Mouse (Mus musculus): ENCODE results near the gene Duox1. TPM values are rescaled to one million over a fixed set of nuclear protein-coding genes. Genes with fewer than 3 reads are reported as not detected.
"Not testable (repeated sequence)": the region's sequence is repeated elsewhere in the genome, so short reads cannot be mapped to it uniquely, and the experiment has no call there.

The Duox1 gene
- polyA plus RNA-seq, 1 experiment, result 0.16 TPM

DNA sequence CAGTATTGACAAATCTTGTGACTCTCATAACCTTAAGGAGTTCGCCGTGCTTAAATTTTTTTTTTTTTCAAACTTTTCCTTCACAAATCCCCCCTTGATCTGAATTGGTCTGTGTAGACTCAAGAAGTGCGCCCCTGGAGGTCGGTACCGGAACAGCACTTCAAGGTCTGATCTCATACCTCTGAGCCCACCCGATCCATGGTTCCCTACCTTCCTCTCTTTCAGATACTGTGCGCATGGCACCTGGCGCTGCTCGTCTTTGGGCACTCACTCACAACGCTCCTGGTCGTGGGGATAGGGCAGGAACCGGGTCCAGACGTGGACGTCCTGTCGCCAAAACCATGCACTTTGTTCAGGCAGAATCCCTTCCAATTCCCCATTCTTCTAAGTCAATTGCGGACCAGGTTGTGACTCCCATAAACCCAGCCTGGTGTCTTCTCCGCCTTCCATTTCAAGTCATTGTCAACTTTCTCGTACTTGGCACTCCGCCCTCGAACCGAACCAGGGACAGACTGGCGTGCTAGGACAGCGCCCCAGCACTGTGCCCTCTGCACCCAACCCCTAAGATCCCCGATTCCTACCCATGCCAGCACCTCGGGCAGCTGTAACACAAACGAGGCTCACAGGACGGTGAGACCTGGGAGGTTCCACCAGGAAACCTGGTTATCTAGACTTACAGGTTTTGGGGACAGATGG, 2.6 kb upstream of the Duox1 start:
- Histone ChIP-seq H3K4me3 (ENCODE audit: low read depth, low read length) (peak overlapping the region; percentile 57), H3K27me3 (ENCODE audit: control insufficient read depth, insufficient read depth, low read length) (peaks cover 5% of the 10 kb centered on the region; the same call in 1 of the 2 replicates), H3K4me1 (ENCODE audit: control insufficient read depth, insufficient read depth, insufficient read length, low read length) (peaks cover 7% of the 10 kb centered on the region), H3K36me3 (ENCODE audit: control insufficient read depth, insufficient read depth, low read length) (no peaks in the 10 kb centered on the region), H3K27ac (ENCODE audit: insufficient read depth, low read depth, low read length) (no peak overlapping the region)
- peak; percentile 5; the same call in 1 of the 2 replicates for TF ChIP-seq POLR2A (IDR thresholded peaks at IDR 0.05; ENCODE audit: low read depth, low read length)
- TF ChIP-seq CTCF (IDR thresholded peaks at IDR 0.05; ENCODE audit: extremely low read depth, insufficient read length, insufficient replicate concordance, low read depth, low read length), result peak; percentile 75; the same call in 1 of the 2 replicates
- WGBS, result 1% methylated on average over 27 of the region's 27 CpGs

- Histone ChIP-seq H3K27ac (ENCODE audit: insufficient read depth, low read depth, low read length) (no peak within 1 kb of the TSS), H3K27me3 (ENCODE audit: control insufficient read depth, insufficient read depth, low read length) (peaks cover 5% of the 10 kb centered on the region; the same call in 1 of the 2 replicates), H3K4me3 (ENCODE audit: low read depth, low read length) (peak within 1 kb of the TSS; percentile 57), H3K4me1 (ENCODE audit: control insufficient read depth, insufficient read depth, insufficient read length, low read length) (peaks cover 7% of the 10 kb centered on the region), H3K36me3 (ENCODE audit: control insufficient read depth, insufficient read depth, low read length) (no peaks in the 10 kb centered on the region)
- TF ChIP-seq POLR2A (IDR thresholded peaks at IDR 0.05; ENCODE audit: low read depth, low read length) (no peak), CTCF (IDR thresholded peaks at IDR 0.05; ENCODE audit: extremely low read depth, insufficient read length, insufficient replicate concordance, low read depth, low read length) (no peak)
- 6% methylated on average over 24 of the region's 24 CpGs for WGBS
Measured at GRCm38 (mm10) chr2:122313536-122313935, 1.9 kb upstream of the Duox1 start, which contains the start of gene Duoxa1. Duoxa1 (minus strand) TSS chr2:122313730.

DNA sequence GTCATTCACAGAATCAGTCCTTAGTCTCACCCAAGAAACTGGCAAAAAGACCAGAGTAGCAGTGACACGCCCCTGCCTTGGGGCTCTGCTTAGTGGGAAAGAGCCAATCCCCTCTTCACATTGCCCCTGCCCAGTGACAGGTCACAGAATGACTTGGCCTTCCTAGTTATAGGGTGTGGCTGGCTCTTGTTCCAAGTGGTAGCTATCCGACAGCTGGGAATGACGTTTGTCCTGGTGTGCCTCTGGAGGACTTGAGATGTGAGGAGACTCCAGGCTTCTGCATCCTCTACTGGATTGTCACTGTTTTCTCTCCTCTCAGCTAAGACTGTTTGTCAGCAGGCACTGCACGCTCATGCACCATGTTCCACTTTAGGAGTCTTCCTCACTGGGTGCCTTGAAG, 1.9 kb downstream of the Duox1 start:
- Histone ChIP-seq H3K4me3 (ENCODE audit: low read depth, low read length) (no peak overlapping the region), H3K4me1 (ENCODE audit: control insufficient read depth, insufficient read depth, insufficient read length, low read length) (peaks cover 7% of the 10 kb centered on the region), H3K27ac (ENCODE audit: insufficient read depth, low read depth, low read length) (no peak overlapping the region), H3K27me3 (ENCODE audit: control insufficient read depth, insufficient read depth, low read length) (peaks cover 5% of the 10 kb centered on the region; the same call in 1 of the 2 replicates), H3K36me3 (ENCODE audit: control insufficient read depth, insufficient read depth, low read length) (no peaks in the 10 kb centered on the region)
- 42% methylated on average over 4 of the region's 4 CpGs for WGBS
- no peak for TF ChIP-seq CTCF (IDR thresholded peaks at IDR 0.05; ENCODE audit: extremely low read depth, insufficient read length, insufficient replicate concordance, low read depth, low read length)
- no peak for TF ChIP-seq POLR2A (IDR thresholded peaks at IDR 0.05; ENCODE audit: low read depth, low read length)

DNA sequence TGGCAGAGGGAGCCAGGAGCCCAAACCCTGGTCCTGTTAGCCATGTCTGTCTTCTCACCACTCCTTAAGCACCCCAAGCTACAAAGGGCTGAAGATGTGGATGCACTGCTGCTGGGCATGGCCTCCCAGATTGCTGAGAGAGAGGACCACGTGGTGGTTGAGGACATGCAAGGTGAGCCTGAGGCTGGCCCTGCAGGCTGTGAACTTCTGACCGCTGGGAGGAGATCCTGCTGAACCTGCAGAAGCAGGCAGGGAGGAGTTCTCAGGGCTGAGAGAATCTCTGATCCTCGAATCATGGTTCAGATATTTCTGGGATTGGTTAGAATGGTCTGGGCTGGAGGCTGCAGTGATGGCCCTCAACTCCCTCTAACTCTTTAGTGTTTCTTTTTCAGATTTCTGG, 8.5 kb downstream of the Duox1 start:
- WGBS, result 64% methylated on average over 3 of the region's 3 CpGs
- Histone ChIP-seq H3K4me1 (ENCODE audit: control insufficient read depth, insufficient read depth, insufficient read length, low read length) (no peaks in the 10 kb centered on the region; the same call in 1 of the 2 replicates), H3K27me3 (ENCODE audit: control insufficient read depth, insufficient read depth, low read length) (no peaks in the 10 kb centered on the region), H3K4me3 (ENCODE audit: low read depth, low read length) (no peak overlapping the region), H3K36me3 (ENCODE audit: control insufficient read depth, insufficient read depth, low read length) (no peaks in the 10 kb centered on the region), H3K27ac (ENCODE audit: insufficient read depth, low read depth, low read length) (no peak overlapping the region)
- no peak for TF ChIP-seq POLR2A (IDR thresholded peaks at IDR 0.05; ENCODE audit: low read depth, low read length)
- no peak for TF ChIP-seq CTCF (IDR thresholded peaks at IDR 0.05; ENCODE audit: extremely low read depth, insufficient read length, insufficient replicate concordance, low read depth, low read length)

GRCm38 (mm10) chr2:122324586-122324985, 9.1 kb downstream of the Duox1 start:
- TF ChIP-seq POLR2A (IDR thresholded peaks at IDR 0.05; ENCODE audit: low read depth, low read length), result no peak
- TF ChIP-seq CTCF (IDR thresholded peaks at IDR 0.05; ENCODE audit: extremely low read depth, insufficient read length, insufficient replicate concordance, low read depth, low read length), result no peak
- 73% methylated on average over 3 of the region's 3 CpGs for WGBS
- no peak overlapping the region for H3K4me3 ChIP-seq (ENCODE audit: low read depth, low read length)
- no peaks in the 10 kb centered on the region for H3K36me3 ChIP-seq (ENCODE audit: control insufficient read depth, insufficient read depth, low read length)
- H3K27me3 ChIP-seq (ENCODE audit: control insufficient read depth, insufficient read depth, low read length), result no peaks in the 10 kb centered on the region
- no peak overlapping the region for H3K27ac ChIP-seq (ENCODE audit: insufficient read depth, low read depth, low read length)
- no peaks in the 10 kb centered on the region; the same call in 1 of the 2 replicates for H3K4me1 ChIP-seq (ENCODE audit: control insufficient read depth, insufficient read depth, insufficient read length, low read length)

GRCm38 (mm10) chr2:122325361-122325760, 9.9 kb downstream of the Duox1 start:
- no peak overlapping the region for H3K27ac ChIP-seq (ENCODE audit: insufficient read depth, low read depth, low read length)
- no peaks in the 10 kb centered on the region for H3K36me3 ChIP-seq (ENCODE audit: control insufficient read depth, insufficient read depth, low read length)
- no peak for TF ChIP-seq POLR2A (IDR thresholded peaks at IDR 0.05; ENCODE audit: low read depth, low read length)
- no peak for TF ChIP-seq CTCF (IDR thresholded peaks at IDR 0.05; ENCODE audit: extremely low read depth, insufficient read length, insufficient replicate concordance, low read depth, low read length)
- 78% methylated on average over 2 of the region's 2 CpGs for WGBS
- H3K4me3 ChIP-seq (ENCODE audit: low read depth, low read length), result no peak overlapping the region
- no peaks in the 10 kb centered on the region for H3K27me3 ChIP-seq (ENCODE audit: control insufficient read depth, insufficient read depth, low read length)
- H3K4me1 ChIP-seq (ENCODE audit: control insufficient read depth, insufficient read depth, insufficient read length, low read length), result no peaks in the 10 kb centered on the region; the same call in 1 of the 2 replicates

- Histone ChIP-seq H3K27ac (ENCODE audit: insufficient read depth, low read depth, low read length) (no peak overlapping the region), H3K27me3 (ENCODE audit: control insufficient read depth, insufficient read depth, low read length) (no peaks in the 10 kb centered on the region), H3K4me1 (ENCODE audit: control insufficient read depth, insufficient read depth, insufficient read length, low read length) (no peaks in the 10 kb centered on the region; the same call in 1 of the 2 replicates), H3K4me3 (ENCODE audit: low read depth, low read length) (no peak overlapping the region), H3K36me3 (ENCODE audit: control insufficient read depth, insufficient read depth, low read length) (no peaks in the 10 kb centered on the region)
- no peak for TF ChIP-seq CTCF (IDR thresholded peaks at IDR 0.05; ENCODE audit: extremely low read depth, insufficient read length, insufficient replicate concordance, low read depth, low read length)
- TF ChIP-seq POLR2A (IDR thresholded peaks at IDR 0.05; ENCODE audit: low read depth, low read length), result no peak
- 61% methylated on average over 3 of the region's 3 CpGs for WGBS
Measured at GRCm38 (mm10) chr2:122327986-122328385, 12.5 kb downstream of the Duox1 start.

- H3K27me3 ChIP-seq (ENCODE audit: control insufficient read depth, insufficient read depth, low read length); H3K4me1 ChIP-seq (ENCODE audit: control insufficient read depth, insufficient read depth, insufficient read length, low read length); H3K36me3 ChIP-seq (ENCODE audit: control insufficient read depth, insufficient read depth, low read length); H3K4me3 ChIP-seq (ENCODE audit: low read depth, low read length); H3K27ac ChIP-seq (ENCODE audit: insufficient read depth, low read depth, low read length): not testable (repeated sequence)
- 82% methylated on average over 6 of the region's 6 CpGs for WGBS
Measured at GRCm38 (mm10) chr2:122330317-122330716, 14.8 kb downstream of the Duox1 start.

All from small intestine, adult 2 months (tissue).